Mouse (Mus musculus) layer of hippocampus, adult 9-11 months (tissue): Measurements from ENCODE around the gene Igsf9.

Source experiments
- DNase-seq: peaks from one replicate; pipeline ENCODE4 v3.0.0; 2022

Igsf9 gene

GRCm38 (mm10) chr1:172520576-172521440 is 39.2 kb downstream of the Igsf9 start, which contains the start of gene Cfap45:
Cfap45 (plus strand) TSS chr1:172520801.
- DNase-seq: peak; percentile 83

GRCm38 (mm10) chr1:172522524-172522923 is 40.9 kb downstream of the Igsf9 start:
- no peak for DNase-seq

DNA sequence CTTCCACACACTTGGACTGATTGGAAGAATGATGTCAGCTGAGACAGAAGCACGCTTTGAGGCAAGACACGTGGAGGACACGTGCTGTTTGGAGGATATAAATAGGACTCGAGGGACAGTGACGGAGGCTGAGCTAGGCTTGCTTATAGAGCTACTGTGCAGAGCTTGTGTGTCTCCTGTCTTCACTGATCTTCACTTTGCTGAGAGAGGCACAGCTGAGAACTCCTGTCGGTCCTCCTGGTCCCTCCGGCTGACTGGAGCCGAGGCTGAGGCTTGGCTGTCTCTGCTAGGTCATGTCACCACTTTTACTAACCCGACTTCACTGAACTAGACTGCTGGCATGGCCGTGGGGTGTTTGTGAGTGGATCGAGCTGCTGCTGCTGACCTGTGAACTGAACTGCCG is 42.1 kb downstream of the Igsf9 start:
- DNase-seq: no peak

GRCm38 (mm10) chr1:172525027-172525764 is 43.6 kb downstream of the Igsf9 start:
- DNase-seq: peak; percentile 68

- no peak for DNase-seq
These were observed 44.4 kb downstream of the Igsf9 start for GRCm38 (mm10) chr1:172525971-172526370.

GRCm38 (mm10) chr1:172526380-172527081 is 44.9 kb downstream of the Igsf9 start:
- DNase-seq: no peak

GRCm38 (mm10) chr1:172527431-172527830 is 45.8 kb downstream of the Igsf9 start:
- DNase-seq: no peak

DNA sequence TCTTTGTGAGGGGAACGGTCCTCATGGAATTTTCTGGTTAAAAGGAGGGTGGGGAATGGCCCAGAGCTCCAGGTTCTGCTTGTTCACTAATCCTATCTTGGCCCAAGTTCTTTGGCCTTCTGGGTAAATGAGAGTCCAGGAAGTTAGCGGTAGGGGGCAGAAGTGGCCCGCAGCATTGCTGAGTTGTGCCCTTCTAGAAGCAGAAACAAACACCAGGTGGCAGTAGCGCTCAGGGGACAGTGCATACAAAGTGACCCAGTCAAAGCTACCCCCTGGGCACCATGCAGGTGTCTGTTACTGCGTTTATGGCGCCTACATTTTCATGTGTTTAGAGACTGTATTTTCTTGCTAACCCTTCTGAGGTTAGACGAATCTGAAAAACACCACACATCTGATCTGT is 47.1 kb downstream of the Igsf9 start:
- DNase-seq: peak; percentile 80

DNA sequence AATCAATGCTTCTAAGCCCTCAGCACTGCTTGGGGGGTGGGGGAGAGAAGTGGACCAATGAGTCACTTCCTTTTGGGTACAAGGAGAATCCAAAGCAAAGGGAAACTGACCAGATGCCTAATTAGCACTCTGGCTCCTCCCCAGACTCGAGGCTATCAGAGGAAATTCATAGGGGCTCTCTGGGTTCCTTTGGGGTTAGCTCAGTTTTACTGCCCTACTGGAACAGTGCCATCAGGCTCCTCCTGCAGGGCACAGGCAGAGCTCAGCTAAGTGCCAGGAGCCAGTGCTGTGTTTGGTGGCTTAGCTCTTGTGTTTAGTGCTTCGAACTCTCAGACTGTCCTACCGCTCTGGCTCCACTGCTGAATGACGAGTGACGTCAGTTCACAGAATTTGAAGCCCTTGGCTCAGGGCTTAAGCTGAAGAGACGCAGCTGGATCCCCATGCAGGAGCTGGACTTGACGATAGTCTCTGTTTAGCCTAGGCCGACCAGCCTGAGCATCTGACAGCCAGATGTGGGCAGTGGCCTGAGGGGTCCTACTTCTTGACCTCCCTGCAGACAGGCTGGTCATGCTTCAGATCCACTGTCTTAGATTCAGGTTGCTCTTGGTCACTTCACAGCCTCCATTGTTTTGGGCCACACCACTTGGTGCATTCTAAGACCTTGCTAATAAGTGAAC is 49.1 kb downstream of the Igsf9 start:
- DNase-seq: no peak

DNA sequence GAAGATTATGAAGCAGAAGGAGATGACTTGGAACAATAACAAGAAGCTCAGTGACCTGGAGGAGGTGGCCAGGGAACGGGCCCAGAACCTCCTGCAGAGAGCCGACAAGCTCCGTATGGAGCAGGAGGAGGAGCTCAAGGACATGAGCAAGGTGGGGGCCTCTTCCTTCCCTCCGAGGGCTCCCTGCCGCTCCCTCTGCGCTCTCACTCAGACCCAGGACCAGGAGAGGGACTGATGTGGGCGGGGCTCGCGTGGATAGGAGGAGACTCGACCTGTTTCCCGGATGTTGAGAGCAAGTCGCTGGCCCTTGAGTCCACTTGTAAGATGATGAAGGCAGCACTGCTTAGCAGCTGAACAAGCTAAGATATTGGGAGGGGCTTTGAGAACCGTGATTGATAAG is 51.0 kb downstream of the Igsf9 start:
- no peak for DNase-seq

DNA sequence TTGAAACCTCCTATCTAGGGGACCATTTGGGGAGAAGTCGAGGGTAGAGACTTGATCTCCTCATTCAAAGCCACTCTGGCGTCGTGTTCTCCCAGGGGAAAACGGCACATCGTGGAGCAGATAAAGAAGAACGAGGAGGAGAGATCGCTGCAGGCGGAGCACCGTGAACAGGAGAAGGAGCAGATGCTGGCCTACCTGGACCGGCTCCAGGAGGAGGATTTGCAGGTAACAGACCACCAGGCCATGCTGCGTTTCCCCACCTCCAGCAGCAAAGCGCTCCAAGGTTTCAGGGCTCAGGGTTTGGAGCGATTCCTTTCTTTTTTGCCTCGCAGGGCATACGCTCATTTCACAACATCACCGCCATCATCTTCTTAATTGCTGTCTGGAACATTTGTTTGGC is 53.5 kb downstream of the Igsf9 start:
- no peak for DNase-seq

GRCm38 (mm10) chr1:172539827-172540226 is 58.2 kb downstream of the Igsf9 start:
- no peak for DNase-seq

DNA sequence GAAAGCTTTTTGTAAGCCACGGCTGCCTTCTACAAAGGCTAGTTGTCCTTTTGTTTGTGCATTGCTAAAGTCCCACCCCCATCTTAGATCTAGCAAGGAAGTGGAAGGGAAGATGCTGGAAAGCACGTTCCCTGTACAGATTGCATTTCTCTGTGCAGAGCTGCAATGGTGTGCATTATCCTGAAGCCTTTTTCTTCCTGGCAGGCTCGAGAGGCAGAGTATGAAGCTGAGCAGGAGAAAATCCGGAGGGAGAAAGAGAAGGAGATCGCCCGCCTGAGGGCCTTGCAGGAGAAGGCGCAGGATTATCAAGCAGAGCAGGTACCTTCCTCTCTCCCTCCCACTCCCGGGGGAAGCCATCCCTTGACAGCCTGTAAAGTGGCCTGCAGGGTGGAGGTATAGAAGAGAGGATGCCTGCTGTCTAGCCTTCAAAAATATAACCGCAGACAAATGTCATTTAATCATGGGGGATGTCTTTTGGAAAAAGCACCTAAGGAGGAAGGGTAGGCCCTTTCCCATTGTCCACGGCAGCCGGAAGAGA is 58.8 kb downstream of the Igsf9 start:
- no peak for DNase-seq

- DNase-seq: no peak
These were observed 64.5 kb downstream of the Igsf9 start for GRCm38 (mm10) chr1:172546062-172546461.
